Mouse (Mus musculus) thymus, postnatal 36 days (tissue): ENCODE data around the gene Ufsp1.
"Not testable (repeated sequence)": the region's sequence is repeated elsewhere in the genome, so short reads cannot be mapped to it uniquely, and the experiment has no call there.

Experiments used
- DNase-seq, 2 experiments: peaks; one replicate each; pipeline ENCODE4 v3.0.0; 2022; ENCODE audit warnings: mixed read lengths in 2 of 2

Ufsp1 gene

GRCm38 (mm10) chr5:137293839-137294743, at the start of gene Ufsp1:
Gene Ufsp1, plus strand, starts transcription at chr5:137294629.
- peak; percentile 91 to 94 for DNase-seq

DNA sequence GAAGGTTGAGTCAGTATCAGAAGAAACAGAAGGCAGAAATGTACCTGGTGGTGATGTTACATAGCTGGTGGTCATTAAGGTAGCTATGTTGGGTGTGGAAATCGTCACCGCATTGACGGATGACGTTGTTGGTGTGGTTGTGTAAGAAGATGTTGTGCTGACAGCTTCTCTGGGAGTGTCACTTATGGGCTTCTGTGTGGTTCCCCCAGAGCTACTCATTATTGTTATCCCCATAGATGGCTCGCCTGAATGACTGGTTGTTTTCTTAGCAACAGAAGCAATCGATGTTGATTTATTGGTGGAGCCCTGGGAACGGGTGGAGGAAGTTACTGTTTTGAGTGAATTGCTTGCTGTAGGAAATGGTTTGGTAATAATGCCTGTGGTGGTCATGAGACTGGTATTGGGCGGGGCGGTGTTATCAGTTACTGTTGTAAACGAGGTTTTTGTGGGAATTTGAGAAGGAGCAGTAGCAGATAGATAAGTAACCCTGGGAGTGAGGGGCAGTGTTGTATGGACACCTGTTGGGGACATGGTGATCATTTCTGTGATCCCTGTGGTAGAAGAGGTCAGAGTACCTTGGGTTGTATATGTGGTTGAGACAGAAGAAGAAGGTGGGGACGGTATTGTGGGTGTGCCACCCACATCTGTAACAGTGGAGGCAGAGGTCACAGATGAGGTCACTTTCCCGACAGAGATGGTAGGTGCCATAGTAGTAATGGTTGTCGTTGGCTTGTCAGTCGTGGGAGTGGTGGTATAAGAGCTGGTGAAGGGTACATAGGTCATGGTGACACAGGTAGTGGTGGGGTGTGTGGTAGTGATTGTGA, 30.3 kb upstream of the Ufsp1 start:
- DNase-seq = no peak

DNA sequence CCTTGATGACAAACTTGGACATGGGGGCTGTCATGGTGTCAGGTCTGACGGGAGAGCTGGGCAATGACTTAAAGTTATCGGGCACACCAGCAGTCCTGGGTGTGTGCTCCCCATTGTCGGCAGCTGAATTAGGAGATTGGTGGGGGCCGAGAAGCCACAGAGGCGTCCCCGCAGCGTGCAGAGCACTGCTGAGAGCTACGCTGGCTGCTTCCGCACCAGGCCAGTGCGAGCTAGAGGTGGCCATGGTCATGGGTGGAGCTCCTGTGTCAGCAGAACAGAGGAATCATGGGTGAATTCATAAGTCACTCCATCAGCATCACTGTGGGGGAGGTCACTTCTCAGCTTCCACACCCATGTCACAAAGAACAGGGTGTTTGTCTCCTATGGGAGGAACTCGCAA, 29.6 kb upstream of the Ufsp1 start:
- no peak for DNase-seq

DNA sequence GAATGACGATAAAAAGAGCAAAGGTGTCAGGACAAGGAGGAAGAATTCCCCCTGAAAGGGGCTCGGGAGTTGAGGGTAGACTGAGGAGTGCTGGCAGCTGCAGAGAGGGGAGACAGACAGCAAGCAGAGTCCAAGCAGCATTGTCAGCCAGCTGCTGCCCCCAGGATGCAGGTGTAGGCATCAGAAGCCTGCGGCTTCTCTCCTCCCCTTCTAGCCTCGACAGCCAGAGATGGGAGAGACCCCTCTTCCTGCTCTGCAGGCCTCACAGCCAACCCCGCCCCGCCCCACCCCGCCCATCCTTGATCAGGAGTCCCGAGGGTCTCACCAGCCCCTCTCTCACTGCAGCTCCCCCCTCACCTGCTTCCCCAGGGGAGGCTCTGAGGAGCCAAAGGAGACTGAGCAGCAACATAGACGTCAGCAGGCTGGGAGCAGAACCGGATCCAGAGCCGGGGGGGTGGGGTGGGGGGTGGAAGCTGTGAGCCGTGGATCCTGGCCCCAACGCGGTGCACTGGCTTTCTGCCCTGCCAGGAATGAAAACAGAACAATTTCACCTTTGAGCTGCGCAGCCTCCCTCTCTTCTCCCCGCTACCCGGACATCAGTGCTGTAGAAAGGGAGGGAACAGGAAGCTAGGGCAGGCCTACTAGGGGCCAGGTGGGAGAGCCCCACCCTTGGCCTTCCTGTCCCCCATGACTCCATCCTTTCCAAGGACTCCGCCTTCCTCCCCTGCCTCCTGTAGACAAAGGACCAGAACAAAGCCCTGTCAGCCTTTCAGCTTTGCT, 26.1 kb upstream of the Ufsp1 start:
- DNase-seq = peak; percentile 63 to 83

DNA sequence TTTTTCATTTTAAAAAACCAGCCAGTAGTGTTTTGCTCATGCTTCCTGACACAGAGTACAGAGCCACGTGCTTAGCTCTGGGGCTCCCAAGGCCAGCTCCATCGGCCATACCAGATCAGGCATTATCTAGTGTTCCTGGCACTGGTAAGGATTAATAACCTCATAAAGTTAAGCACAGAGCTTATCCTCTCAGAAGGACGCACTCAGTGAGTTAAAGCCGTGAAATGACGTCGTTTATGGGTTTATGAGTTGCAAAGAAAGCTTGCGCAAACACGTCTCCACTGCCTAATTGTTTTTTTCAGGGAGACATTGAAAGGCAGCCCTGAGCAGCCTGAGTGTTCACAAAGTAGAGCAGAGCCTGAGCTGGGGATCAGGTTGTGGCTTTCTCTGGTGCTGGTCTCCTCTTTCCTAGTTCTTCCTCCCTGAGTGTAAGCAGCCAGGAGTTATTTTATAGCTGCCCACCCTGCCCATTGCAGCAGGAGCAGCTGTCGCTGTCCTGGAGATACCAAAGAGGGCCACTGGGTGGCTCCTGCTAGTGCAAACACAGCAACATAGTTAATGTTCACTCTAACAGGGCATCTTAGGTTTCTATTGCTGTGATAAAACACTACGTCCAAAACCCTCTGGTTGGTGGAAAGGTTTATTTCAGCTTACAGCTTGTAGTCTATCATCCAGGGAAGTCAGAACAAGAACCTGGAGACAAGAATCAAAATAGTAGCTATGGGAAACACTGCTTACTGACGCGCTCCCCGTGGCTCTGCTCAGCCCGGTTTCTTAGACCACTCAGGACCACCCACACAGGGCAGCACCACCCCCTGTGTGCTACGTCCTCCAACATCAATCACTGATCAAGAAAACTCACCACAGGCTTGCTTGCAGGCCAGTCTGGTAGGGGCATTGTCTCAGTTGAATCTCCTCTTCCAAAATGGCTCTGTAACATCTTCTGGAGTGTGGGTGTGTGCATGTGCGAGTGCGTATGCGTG, 16.8 kb upstream of the Ufsp1 start:
- peak in 1 of 2 experiments; percentile 38 for DNase-seq

DNA sequence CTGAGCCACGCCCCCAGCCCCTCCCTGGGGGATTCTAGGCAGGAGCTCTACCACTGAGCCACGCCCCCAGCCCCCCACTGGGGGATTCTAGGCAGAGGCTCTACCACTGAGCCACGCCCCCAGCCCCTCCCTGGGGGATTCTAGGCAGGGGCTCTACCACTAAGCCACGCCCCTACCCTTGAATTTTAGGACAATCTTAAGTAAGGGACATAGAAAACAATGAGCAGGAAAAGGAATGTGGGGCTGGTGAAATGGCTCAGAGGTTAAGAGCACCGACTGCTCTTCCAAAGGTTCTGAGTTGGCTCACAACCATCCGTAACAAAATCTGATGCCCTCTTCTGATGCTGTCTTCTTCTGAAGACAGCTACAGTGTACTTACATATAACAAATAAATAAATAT, 10.0 kb upstream of the Ufsp1 start:
- DNase-seq = not testable (repeated sequence)

DNA sequence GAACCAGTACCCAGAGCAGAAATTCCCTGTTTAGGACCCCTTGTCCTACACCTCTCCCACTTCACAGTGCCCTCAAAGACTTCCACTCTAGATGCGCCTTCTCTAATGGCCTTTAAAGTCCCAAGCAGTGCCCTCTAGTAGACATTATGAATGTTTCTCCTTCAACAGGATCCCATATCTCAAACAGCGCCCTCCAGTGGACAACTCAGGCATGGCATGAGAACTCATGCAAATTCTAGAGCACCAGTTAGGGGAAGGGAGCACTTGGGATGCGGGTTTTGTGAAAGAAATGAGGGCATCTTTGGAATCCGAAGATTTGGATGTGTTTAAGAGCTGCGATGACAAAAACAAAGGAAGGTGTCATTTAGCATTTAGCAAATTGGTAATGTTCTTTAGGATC, 9.4 kb upstream of the Ufsp1 start:
- no peak for DNase-seq

DNA sequence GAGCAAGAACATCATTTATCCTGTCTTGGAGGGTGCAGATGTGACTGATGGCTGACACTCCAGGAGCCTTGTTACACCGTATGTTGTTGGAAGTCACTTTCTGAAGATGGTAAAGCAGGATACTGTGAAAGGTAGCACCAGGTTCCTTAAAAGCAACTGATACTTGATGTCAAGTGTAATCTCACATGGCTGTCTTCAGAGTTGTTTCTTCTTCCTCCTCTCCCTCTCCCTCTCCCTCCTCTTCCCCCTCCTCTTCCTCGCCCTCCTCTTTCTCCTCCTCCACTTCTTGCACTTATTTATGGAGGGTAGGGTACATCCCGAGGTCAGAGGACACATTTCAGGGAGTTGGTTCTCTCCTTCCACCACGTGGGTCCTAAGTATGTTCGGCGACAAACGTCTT, 8.4 kb upstream of the Ufsp1 start:
- no peak for DNase-seq

DNA sequence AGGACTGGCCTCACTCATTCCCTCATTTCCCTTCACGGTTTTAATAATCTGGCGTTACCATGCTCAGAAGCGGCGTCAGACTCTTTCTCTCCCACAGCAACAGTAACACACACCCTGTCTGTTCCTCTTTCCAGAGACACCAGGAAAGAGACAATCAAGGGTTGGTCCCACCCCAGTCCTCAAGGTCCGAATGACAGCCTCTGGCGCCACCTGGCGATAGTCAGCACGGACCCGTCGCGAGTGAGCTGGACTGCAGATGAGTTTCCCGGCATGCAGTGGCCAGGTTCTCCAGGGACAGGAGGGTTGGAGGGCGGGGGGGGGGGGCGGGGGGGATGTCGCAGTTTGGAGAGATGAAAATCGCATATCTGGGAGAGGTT, 7.8 kb upstream of the Ufsp1 start:
- peak; percentile 85 to 90 for DNase-seq

DNA sequence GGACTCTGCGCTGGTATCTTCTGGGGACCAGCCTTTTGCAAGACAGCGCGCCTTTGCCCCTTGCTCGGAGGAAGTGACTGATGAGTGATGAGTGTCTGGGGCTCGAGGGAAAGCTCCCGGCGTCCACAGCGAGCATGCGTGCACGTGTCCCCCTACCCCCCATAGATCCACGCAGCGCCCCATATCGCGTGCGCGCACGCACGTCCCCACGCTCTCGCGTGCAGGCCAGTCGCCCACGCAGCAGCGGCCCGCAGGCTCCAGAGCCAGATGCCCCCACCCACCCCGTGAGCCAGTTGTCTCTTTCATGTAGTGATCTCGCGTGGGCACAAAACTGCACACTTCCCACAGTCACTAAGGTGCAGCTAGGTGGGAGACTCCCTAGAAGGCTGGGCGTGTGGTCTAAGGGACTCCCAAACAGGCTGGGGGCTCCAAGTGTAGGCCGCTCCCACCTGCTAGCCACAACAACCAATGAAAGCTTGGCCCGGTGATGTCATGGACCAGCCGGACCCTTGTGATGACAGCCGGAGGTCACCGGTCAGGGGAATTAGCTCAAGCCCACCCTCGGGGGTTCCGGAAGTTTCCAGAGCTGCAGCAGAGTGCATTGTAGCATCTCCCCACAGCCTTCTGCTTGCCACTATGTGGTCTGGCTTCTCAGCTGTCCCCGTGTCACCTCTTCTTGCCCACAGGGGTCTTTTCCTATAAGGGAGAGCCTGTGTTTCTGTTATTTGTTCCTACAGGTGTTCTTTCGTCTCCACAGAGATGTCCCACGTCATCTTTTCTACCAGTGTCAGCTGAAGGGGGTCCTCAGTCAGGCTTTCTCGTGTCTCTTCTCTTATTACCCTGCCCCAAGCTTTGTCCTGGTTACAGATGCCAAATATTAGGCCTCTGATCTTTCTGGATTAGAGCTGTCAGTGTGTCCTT, 7.1 kb upstream of the Ufsp1 start, which contains the start of gene Ache:
Ache (plus strand) TSS at position 488 of the 921 bp plus-strand sequence.
- DNase-seq = peak; percentile 32 to 46

DNA sequence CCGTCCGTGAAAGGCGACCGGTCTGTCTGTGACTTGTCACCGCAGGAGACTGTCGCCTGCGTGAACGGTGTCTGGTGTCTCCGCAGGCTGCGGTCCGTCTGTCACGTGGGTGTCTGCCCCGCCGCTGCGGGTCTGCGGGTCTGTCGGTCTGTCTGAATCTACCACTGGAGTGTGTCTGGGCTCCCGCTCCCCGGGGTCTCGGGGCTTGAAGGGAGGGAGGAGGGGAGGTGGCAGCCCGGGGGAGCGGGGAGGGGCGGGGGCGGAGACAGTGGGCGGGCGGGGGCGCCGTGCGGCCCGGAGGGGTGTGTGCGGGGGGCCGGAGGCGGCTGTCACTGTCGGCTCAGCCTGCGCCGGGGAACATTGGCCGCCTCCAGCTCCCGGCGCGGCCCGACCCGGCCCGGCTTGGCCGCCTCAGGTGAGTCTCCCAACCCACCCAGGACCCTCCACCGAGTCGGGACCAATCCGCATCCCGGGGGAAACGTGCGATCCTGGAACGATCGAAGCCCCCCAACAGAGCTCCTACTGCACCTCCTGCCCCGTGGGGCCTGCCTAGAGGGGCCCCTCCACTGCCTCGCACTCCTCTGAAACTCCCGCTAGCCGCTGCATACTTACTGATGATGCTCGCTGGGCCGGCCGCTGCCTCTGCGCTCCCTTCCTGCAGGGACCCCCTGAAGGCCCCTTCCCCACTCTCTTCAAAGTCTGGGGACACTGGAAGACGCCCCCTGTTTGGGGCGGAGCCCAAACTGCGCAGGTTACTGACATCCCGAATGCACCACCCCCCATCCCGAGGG, 6.3 kb upstream of the Ufsp1 start:
- DNase-seq = peak; percentile 30 to 47

GRCm38 (mm10) chr5:137288999-137289470, 5.4 kb upstream of the Ufsp1 start:
- DNase-seq = peak; percentile 68 to 74

DNA sequence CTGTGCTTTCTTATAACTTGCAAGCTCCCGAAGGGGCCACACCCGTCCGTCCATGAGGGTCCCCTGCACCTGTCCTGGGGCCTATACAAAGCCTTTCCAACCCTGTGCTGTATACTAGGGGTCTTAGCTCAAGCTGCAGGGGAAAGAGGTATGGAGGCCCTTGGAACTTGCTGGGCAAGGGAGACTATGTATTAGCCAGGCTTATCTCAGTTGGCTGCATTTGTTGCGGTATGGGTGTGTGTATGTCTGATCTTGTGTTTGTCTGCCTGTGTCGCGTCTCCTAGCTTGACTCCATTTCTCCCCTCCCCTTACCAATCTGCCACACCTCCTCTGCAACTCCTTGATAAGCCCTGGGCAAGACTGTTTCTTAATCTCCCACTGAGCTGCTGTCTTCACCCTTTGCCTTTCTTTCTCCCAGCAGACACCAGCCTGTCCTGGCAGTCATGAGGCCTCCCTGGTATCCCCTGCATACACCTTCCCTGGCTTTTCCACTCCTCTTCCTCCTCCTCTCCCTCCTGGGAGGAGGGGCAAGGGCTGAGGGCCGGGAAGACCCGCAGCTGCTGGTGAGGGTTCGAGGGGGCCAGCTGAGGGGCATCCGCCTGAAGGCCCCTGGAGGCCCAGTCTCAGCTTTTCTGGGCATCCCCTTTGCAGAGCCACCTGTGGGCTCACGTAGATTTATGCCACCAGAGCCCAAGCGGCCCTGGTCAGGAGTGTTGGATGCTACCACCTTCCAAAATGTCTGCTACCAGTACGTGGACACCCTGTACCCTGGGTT, 4.7 kb upstream of the Ufsp1 start:
- DNase-seq = no peak

DNA sequence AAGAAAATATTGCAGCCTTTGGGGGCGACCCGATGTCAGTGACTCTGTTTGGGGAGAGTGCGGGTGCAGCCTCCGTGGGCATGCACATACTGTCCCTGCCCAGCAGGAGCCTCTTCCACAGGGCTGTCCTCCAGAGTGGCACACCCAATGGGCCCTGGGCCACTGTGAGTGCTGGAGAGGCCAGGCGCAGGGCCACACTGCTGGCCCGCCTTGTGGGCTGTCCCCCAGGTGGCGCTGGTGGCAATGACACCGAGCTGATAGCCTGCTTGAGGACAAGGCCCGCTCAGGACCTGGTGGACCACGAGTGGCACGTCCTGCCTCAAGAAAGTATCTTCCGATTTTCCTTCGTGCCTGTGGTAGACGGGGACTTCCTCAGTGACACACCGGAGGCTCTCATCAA, 3.8 kb upstream of the Ufsp1 start:
- DNase-seq = peak; percentile 45 to 54

DNA sequence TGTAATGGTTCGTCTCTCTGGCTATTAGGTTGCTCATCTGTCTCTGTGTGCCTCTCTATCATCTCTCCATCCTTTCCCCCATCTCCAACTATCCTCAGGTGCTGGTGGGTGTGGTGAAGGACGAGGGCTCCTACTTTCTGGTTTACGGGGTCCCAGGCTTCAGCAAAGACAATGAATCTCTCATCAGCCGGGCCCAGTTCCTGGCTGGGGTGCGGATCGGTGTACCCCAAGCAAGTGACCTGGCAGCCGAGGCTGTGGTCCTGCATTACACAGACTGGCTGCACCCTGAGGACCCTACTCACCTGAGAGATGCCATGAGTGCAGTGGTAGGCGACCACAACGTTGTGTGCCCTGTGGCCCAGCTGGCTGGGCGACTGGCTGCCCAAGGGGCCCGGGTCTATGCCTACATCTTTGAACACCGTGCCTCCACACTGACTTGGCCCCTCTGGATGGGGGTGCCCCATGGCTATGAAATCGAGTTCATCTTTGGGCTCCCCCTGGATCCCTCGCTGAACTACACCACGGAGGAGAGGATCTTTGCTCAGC, 3.0 kb upstream of the Ufsp1 start:
- DNase-seq = no peak

GRCm38 (mm10) chr5:137293282-137293681, 1.1 kb upstream of the Ufsp1 start:
- peak; percentile 57 to 77 for DNase-seq

GRCm38 (mm10) chr5:137294744-137295093, 290 bp downstream of the Ufsp1 start:
- DNase-seq = no peak

DNA sequence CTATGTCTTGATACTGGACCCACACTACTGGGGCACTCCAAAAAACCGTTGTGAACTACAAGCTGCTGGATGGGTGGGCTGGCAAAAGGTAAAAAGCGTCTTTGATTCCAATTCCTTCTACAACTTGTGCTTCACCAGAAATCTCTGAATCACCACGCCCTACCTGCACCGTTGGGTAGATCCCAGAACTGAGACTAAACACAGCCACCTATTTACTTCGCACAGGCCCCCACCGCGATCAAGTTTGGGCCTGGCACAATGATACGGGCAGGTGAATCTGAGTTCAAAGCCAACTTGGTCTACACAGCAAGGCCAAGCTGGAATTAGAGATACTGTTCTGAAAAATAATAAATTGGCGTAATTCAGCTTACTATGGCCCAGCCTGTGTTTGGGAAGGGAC, 867 bp downstream of the Ufsp1 start:
- DNase-seq = no peak

GRCm38 (mm10) chr5:137295712-137296111, 1.3 kb downstream of the Ufsp1 start:
- DNase-seq = no peak
